12 mouse cellular contexts compared by ENCODE assay signal in the genomic region with DNA sequence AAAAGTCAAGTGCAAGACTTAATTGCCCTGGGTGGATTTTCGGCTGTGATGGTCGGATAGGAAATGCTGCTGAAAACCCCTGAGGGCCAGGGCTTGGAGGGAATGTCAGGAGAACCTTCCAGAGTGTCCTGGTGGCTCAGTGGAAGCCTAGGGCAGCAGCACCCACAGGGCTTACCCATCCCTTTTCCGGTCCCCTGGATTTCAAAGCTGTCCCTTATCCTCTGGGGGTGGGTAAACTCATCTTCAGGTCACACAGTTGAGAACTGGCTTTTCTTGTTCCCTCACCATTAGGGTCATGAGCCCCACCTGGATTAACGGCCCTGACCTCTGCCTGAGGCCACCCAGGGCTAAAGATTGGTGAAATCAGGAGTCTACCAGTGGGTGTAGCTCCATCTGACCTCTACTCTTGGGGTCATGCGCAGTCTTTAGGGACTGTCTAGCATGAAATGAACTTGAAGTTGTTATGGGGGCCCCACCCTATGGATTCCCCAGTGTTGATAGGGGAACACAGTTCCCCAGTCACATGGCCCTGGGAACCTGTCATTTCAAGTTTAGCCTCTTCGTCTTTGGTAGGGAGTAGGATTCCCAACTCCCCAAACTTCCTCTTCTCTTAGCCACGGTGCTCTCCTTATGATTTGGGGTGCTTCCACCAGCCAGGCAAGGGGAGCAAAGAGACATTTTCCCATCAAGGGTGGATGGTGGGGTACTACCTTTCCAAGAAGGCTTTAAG. TPM values are rescaled to one million over a fixed set of nuclear protein-coding genes. Genes with fewer than 3 reads are reported as not detected.
DNase-seq lines count a peak whose midpoint lies in the region; TF ChIP-seq lines count a peak whose summit lies in the region.
"Had no signal": no experiment of that assay in that cellular context is flagged by ENCODE, and none has a peak within 500 bp of the region (broad histone marks: within the 10 kb centered on the region; RNA-seq: fewer than 3 reads in every experiment).

No protein-coding gene starts in this region.

- H3ac ChIP-seq in myocyte (ENCODE audit: control insufficient read depth, insufficient read length): no peak overlapping the region

- peaks cover 67% of the 10 kb centered on the region for H3K4me1 ChIP-seq in thymus, adult 2 months (replicated peaks; ENCODE audit: control insufficient read depth, insufficient read depth, low read length)

- no peak for TF ChIP-seq CTCF in left cerebral cortex, adult 2 months (IDR thresholded peaks at IDR 0.05)
- TF ChIP-seq CTCF in thymus, adult 2 months (IDR thresholded peaks at IDR 0.05; ENCODE audit: borderline replicate concordance, control insufficient read depth, extremely low read depth, insufficient read depth, low read length, poor library complexity): no peak

- WGBS in thymus, adult 2 months: 49% methylated on average over 7 of the region's 7 CpGs

- H3K4me3 ChIP-seq in left cerebral cortex, adult 2 months: 0 out of 2 replicates have a peak overlapping the region, but pooled peaks have one; percentile 85
- peak overlapping the region; percentile 99 for H3K4me3 ChIP-seq in thymus, adult 2 months (ENCODE audit: control insufficient read depth, insufficient read depth, low read length)
- no peak overlapping the region for H3K4me3 ChIP-seq in myocyte
- H3K4me3 ChIP-seq: heart, embryonic 13.5 days; lung, embryonic 15.5 days had no signal

- H3K27ac ChIP-seq in left cerebral cortex, adult 2 months: peak overlapping the region; percentile 95
- peak overlapping the region; percentile 92 for H3K27ac ChIP-seq in thymus, adult 2 months (ENCODE audit: control insufficient read depth, insufficient read depth, low read length)
- H3K27ac ChIP-seq: heart, embryonic 13.5 days; lung, embryonic 15.5 days had no signal

- DNase-seq in gastrocnemius, postnatal 14 days: peak; percentile 3
- DNase-seq in gastrocnemius, adult 8-10 months (ENCODE audit: low spot score in 2 of 2): no peak
- peak in 1 of 2 experiments; percentile 7 for DNase-seq in left cerebral cortex, adult 2 months (ENCODE audit: extremely low spot score in 1 of 2, low spot score in 2 of 2)
- DNase-seq in left cerebral cortex, postnatal 25 days (ENCODE audit: low spot score in 2 of 2): no peak
- no peak for DNase-seq in thymus, adult 2 months
- no peak for DNase-seq in thymus, postnatal 0 days (ENCODE audit: low spot score)
- no peak for DNase-seq in right cerebral cortex, postnatal 4 days

- H3K79me2 ChIP-seq in myocyte (ENCODE audit: control insufficient read depth, insufficient read depth): no peaks in the 10 kb centered on the region

- intact Hi-C loops in gastrocnemius, postnatal 14 days (cut with DNase I; ENCODE audit: low total_unique reads): loop anchor here (5.0 kb wide), 1 partner anchor 154 kb away; no protein-coding TSS in a partner anchor
- intact Hi-C loops in left cerebral cortex, adult 2 months (cut with DNase I): loop anchor here (5.0 kb wide), 1 partner anchor 94 kb away; the partner anchor contains the start of gene Map3k14
- intact Hi-C loops in left cerebral cortex, postnatal 25 days (cut with DNase I): no loop called here

- peak overlapping the region; percentile 52 for H3K4me2 ChIP-seq in myocyte (ENCODE audit: low read depth)
- H3K4me2 ChIP-seq: lung, embryonic 15.5 days had no signal

- no peaks in the 10 kb centered on the region for H3K27me3 ChIP-seq in thymus, adult 2 months (ENCODE audit: control insufficient read depth, insufficient read depth, low read length)
- H3K27me3 ChIP-seq in myocyte (ENCODE audit: control insufficient read depth, insufficient read depth, insufficient read length): peaks cover 7% of the 10 kb centered on the region

- H3K36me3 ChIP-seq in thymus, adult 2 months (ENCODE audit: control insufficient read depth, insufficient read depth, low read length): no peaks in the 10 kb centered on the region
- H3K36me3 ChIP-seq in myocyte (ENCODE audit: control insufficient read depth, insufficient read depth): no peaks in the 10 kb centered on the region
- H3K36me3 ChIP-seq: heart, embryonic 13.5 days; lung, embryonic 15.5 days had no signal

- TF ChIP-seq POLR2A in thymus, adult 2 months (IDR thresholded peaks at IDR 0.05; ENCODE audit: control insufficient read depth, extremely low read depth, insufficient read depth, low read length, poor library complexity): no peak
- TF ChIP-seq POLR2A in myocyte (IDR thresholded peaks at IDR 0.05; ENCODE audit: insufficient read length, low read depth): no peak

TF ChIP-seq in myocyte, 11 proteins besides CTCF, POLR2A, EP300 and RAD21:
- no peak for TF ChIP-seq MAX (IDR thresholded peaks at IDR 0.05; ENCODE audit: low read depth)
- no peak for TF ChIP-seq E2F4 (IDR thresholded peaks at IDR 0.05; ENCODE audit: insufficient read depth)
- TF ChIP-seq TCF12 (IDR thresholded peaks at IDR 0.05; ENCODE audit: insufficient read depth, poor library complexity, severe bottlenecking): no peak

RNA-seq across cellular contexts. Expression of gene Fmnl1, which starts 2.3 kb away (rescaled TPM):
- 1 to 10 TPM; 6.7 to 7.3 TPM for total RNA-seq in gastrocnemius, postnatal 14 days (2021)
- total RNA-seq in gastrocnemius, adult 8-10 months (2022): 1 to 10 TPM; 2.2 to 3.9 (median 3.5) TPM
- 100 to 1,000 TPM; 186 to 209 TPM for total RNA-seq in left cerebral cortex, adult 2 months (2021)
- total RNA-seq in left cerebral cortex, postnatal 25 days (2021): 100 to 1,000 TPM; 146 to 197 TPM
- polyA plus RNA-seq in thymus, adult 2 months (2012; rRNA removed): 235 and 264 TPM in 2 replicates
- polyA plus RNA-seq in thymus, postnatal 0 days (2015; fragmentation: Nextera tagmentation; extraction: Ambion mirVana): 56.9 and 59.8 TPM in 2 replicates
- polyA plus RNA-seq in myocyte (2012; fragmentation: generic; extraction: Trizol): 15.6 TPM

RNA-seq across cellular contexts. Expression of gene 1700023F06Rik, which starts 35.2 kb away (rescaled TPM):
- not detected for total RNA-seq in gastrocnemius, postnatal 14 days (2021)
- not detected for total RNA-seq in gastrocnemius, adult 8-10 months (2022)
- 1 to 10 TPM; 2.2 to 2.7 TPM for total RNA-seq in left cerebral cortex, adult 2 months (2021)
- total RNA-seq in left cerebral cortex, postnatal 25 days (2021): 1 to 10 TPM; 1.5 to 2.4 TPM
- polyA plus RNA-seq in thymus, adult 2 months (2012; rRNA removed): 0.23 and 0.35 TPM in 2 replicates
- 0.56 and 0.93 TPM in 2 replicates for polyA plus RNA-seq in thymus, postnatal 0 days (2015; fragmentation: Nextera tagmentation; extraction: Ambion mirVana)
- not detected for polyA plus RNA-seq in myocyte (2012; fragmentation: generic; extraction: Trizol)
- polyA plus RNA-seq: heart, embryonic 13.5 days had no signal

RNA-seq across cellular contexts. Expression of gene Hexim2, which starts 41.0 kb away (rescaled TPM):
- 1 to 10 TPM; 2.7 to 3.8 TPM for total RNA-seq in gastrocnemius, postnatal 14 days (2021)
- total RNA-seq in gastrocnemius, adult 8-10 months (2022): 1 to 10 TPM; 1.7 to 4.0 (median 2.8) TPM
- total RNA-seq in left cerebral cortex, adult 2 months (2021): 10 to 100 TPM; 14.0 to 14.1 TPM
- 10 to 100 TPM; 11.7 to 13.6 TPM for total RNA-seq in left cerebral cortex, postnatal 25 days (2021)
- polyA plus RNA-seq in thymus, adult 2 months (2012; rRNA removed): 4.9 and 6.9 TPM in 2 replicates
- polyA plus RNA-seq in thymus, postnatal 0 days (2015; fragmentation: Nextera tagmentation; extraction: Ambion mirVana): 6.9 and 8.9 TPM in 2 replicates
- polyA plus RNA-seq in myocyte (2012; fragmentation: generic; extraction: Trizol): 8.8 TPM

RNA-seq across cellular contexts. Expression of gene Spata32, which starts 45.0 kb away (rescaled TPM):
- total RNA-seq in gastrocnemius, postnatal 14 days (2021): not detected
- not detected for total RNA-seq in gastrocnemius, adult 8-10 months (2022)
- total RNA-seq in left cerebral cortex, adult 2 months (2021): 1 to 10 TPM; 1.7 to 2.9 TPM
- total RNA-seq in left cerebral cortex, postnatal 25 days (2021): 1 to 10 TPM; 1.3 to 1.4 TPM
- not detected in 2 replicates for polyA plus RNA-seq in thymus, adult 2 months (2012; rRNA removed)
- polyA plus RNA-seq in thymus, postnatal 0 days (2015; fragmentation: Nextera tagmentation; extraction: Ambion mirVana): not detected in 2 replicates
- 0.04 TPM for polyA plus RNA-seq in myocyte (2012; fragmentation: generic; extraction: Trizol)
- polyA plus RNA-seq: heart, embryonic 13.5 days; intestine, embryonic 16.5 days; large intestine, adult 2 months; lung, embryonic 15.5 days had no signal

RNA-seq across cellular contexts. Expression of gene Hexim1, which starts 57.2 kb away (rescaled TPM):
- total RNA-seq in gastrocnemius, postnatal 14 days (2021): 10 to 100 TPM; 20.7 to 21.5 TPM
- 10 to 100 TPM; 15.1 to 25.6 (median 18.7) TPM for total RNA-seq in gastrocnemius, adult 8-10 months (2022)
- total RNA-seq in left cerebral cortex, adult 2 months (2021): 10 to 100 TPM; 49.6 to 50.0 TPM
- total RNA-seq in left cerebral cortex, postnatal 25 days (2021): 10 to 100 TPM; 46.5 to 50.8 TPM
- 18.2 and 18.4 TPM in 2 replicates for polyA plus RNA-seq in thymus, adult 2 months (2012; rRNA removed)
- polyA plus RNA-seq in thymus, postnatal 0 days (2015; fragmentation: Nextera tagmentation; extraction: Ambion mirVana): 4.9 and 5.9 TPM in 2 replicates
- polyA plus RNA-seq in myocyte (2012; fragmentation: generic; extraction: Trizol): 18.7 TPM

Comparison
In these comparisons a context has a peak if more than half of its experiments do, and no peak if none do; other contexts are left out.
1. RNA of gene Fmnl1, which starts 2.3 kb away (total RNA-seq): 186 to 209 TPM in left cerebral cortex, adult 2 months and 146 to 197 TPM in left cerebral cortex, postnatal 25 days; 6.7 to 7.3 TPM in gastrocnemius, postnatal 14 days and 2.2 to 3.9 TPM in gastrocnemius, adult 8-10 months; every median in the first group is over 10 times any median in the second.